Mouse (Mus musculus) heart, adult 2 months (tissue): Measurements from ENCODE around the gene Hand2.

Source experiments
- CTCF ChIP-seq: fragments of 200-600 bp; IDR thresholded peaks from 2 replicates; pipeline ENCODE4 v1.8.1; 2022; ENCODE audit warnings: antibody characterized with exemption, mild to moderate bottlenecking, moderate library complexity
- POLR2A ChIP-seq: fragments of 200-500 bp; IDR thresholded peaks from 2 replicates; pipeline ENCODE4 v1.6.1; 2011; ENCODE audit warnings: mild to moderate bottlenecking, low read depth, low read length, control low read depth; ENCODE audit not compliant: insufficient read depth

DNA sequence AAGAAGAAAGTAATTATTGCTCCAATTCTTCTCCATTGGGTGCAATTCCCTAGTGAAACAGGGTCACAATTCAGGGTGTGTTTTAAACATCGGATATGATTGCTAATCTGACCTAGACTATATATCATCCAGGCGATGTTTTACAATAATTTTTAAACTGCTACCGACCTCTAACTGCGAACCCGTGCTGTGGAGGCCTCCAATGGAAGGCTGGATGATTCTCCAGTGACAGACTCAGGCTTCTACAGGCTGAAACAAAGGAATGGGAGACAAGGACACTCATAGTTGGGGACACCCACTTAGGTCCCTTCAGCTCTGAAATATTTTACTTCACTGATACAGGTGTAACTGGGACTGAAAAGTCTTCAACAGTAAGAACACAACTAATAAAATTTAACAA, 13.9 kb downstream of the Hand2 start:
- TF ChIP-seq CTCF (no peak), POLR2A (no peak)
